Mouse (Mus musculus): ENCODE measurements around the gene Haghl. TPM values are rescaled to one million over a fixed set of nuclear protein-coding genes. Genes with fewer than 3 reads are reported as not detected.
"Not testable (repeated sequence)": the region's sequence is repeated elsewhere in the genome, so short reads cannot be mapped to it uniquely, and the experiment has no call there.

Haghl gene
- polyA plus RNA-seq, 1 experiment from 2014 or later = 10.9 TPM

- Histone ChIP-seq H3K4me3 (ENCODE audit: inconsistent target) (no peak overlapping the region), H3K36me3 (ENCODE audit: inconsistent target) (no peaks in the 10 kb centered on the region), H3K27ac (no peak overlapping the region), H3K79me2 (ENCODE audit: inconsistent target) (no peaks in the 10 kb centered on the region)
- 37% methylated on average over 4 of the region's 4 CpGs for WGBS (ENCODE audit: missing documents)
Measured at GRCm38 (mm10) chr17:25755627-25756377, 29.7 kb downstream of the Haghl start.

- Histone ChIP-seq H3K36me3 (ENCODE audit: inconsistent target) (no peaks in the 10 kb centered on the region), H3K4me3 (ENCODE audit: inconsistent target) (no peak overlapping the region), H3K79me2 (ENCODE audit: inconsistent target) (no peaks in the 10 kb centered on the region), H3K27ac (no peak overlapping the region)
- WGBS (ENCODE audit: missing documents) = 78% methylated on average over 4 of the region's 4 CpGs
Measured at GRCm38 (mm10) chr17:25755086-25755485, 30.4 kb downstream of the Haghl start.

GRCm38 (mm10) chr17:25754241-25754640 lies 31.2 kb downstream of the Haghl start, which contains the start of gene Msln:
Msln (minus strand) TSS chr17:25754378.
- no peak within 1 kb of the TSS for H3K4me3 ChIP-seq (ENCODE audit: inconsistent target)
- no peaks in the 10 kb centered on the region for H3K36me3 ChIP-seq (ENCODE audit: inconsistent target)
- no peak within 1 kb of the TSS for H3K27ac ChIP-seq
- WGBS (ENCODE audit: missing documents) = 84% methylated on average over 9 of the region's 9 CpGs
- no peaks in the 10 kb centered on the region for H3K79me2 ChIP-seq (ENCODE audit: inconsistent target)

- no peak overlapping the region for H3K27ac ChIP-seq
- WGBS (ENCODE audit: missing documents) = 40% methylated on average over 5 of the region's 5 CpGs
- no peaks in the 10 kb centered on the region for H3K36me3 ChIP-seq (ENCODE audit: inconsistent target)
- H3K4me3 ChIP-seq (ENCODE audit: inconsistent target) = no peak overlapping the region
- H3K79me2 ChIP-seq (ENCODE audit: inconsistent target) = no peaks in the 10 kb centered on the region
Measured at GRCm38 (mm10) chr17:25751446-25751845, 34.0 kb downstream of the Haghl start.

GRCm38 (mm10) chr17:25749314-25749713 lies 36.2 kb downstream of the Haghl start:
- H3K79me2 ChIP-seq (ENCODE audit: inconsistent target) = no peaks in the 10 kb centered on the region
- 79% methylated on average over 6 of the region's 6 CpGs for WGBS (ENCODE audit: missing documents)
- no peaks in the 10 kb centered on the region for H3K36me3 ChIP-seq (ENCODE audit: inconsistent target)
- H3K4me3 ChIP-seq (ENCODE audit: inconsistent target) = no peak overlapping the region
- no peak overlapping the region for H3K27ac ChIP-seq

GRCm38 (mm10) chr17:25748238-25748637 lies 37.2 kb downstream of the Haghl start:
- H3K36me3 ChIP-seq (ENCODE audit: inconsistent target) = no peaks in the 10 kb centered on the region
- H3K4me3 ChIP-seq (ENCODE audit: inconsistent target) = no peak overlapping the region
- no peaks in the 10 kb centered on the region for H3K79me2 ChIP-seq (ENCODE audit: inconsistent target)
- 89% methylated on average over 4 of the region's 4 CpGs for WGBS (ENCODE audit: missing documents)
- H3K27ac ChIP-seq = no peak overlapping the region

- Histone ChIP-seq H3K4me3 (ENCODE audit: inconsistent target) (no peak overlapping the region), H3K36me3 (ENCODE audit: inconsistent target) (no peaks in the 10 kb centered on the region), H3K27ac (no peak overlapping the region), H3K79me2 (ENCODE audit: inconsistent target) (no peaks in the 10 kb centered on the region)
- WGBS (ENCODE audit: missing documents) = 91% methylated on average over 9 of the region's 10 CpGs
Measured at GRCm38 (mm10) chr17:25744311-25744710, 41.2 kb downstream of the Haghl start.

- no peak overlapping the region for H3K4me3 ChIP-seq (ENCODE audit: inconsistent target)
- no peak overlapping the region for H3K27ac ChIP-seq
- H3K79me2 ChIP-seq (ENCODE audit: inconsistent target) = no peaks in the 10 kb centered on the region
- WGBS (ENCODE audit: missing documents) = 95% methylated on average over 9 of the region's 9 CpGs
- H3K36me3 ChIP-seq (ENCODE audit: inconsistent target) = no peaks in the 10 kb centered on the region
Measured at GRCm38 (mm10) chr17:25743831-25744230, 41.6 kb downstream of the Haghl start.

GRCm38 (mm10) chr17:25741471-25741870 lies 44.0 kb downstream of the Haghl start:
- not testable (repeated sequence) for H3K36me3 ChIP-seq (ENCODE audit: inconsistent target); H3K27ac ChIP-seq; H3K79me2 ChIP-seq (ENCODE audit: inconsistent target); H3K4me3 ChIP-seq (ENCODE audit: inconsistent target)
- 73% methylated on average over 11 of the region's 12 CpGs for WGBS (ENCODE audit: missing documents)

GRCm38 (mm10) chr17:25738861-25739260 lies 46.6 kb downstream of the Haghl start:
- H3K4me3 ChIP-seq (ENCODE audit: inconsistent target) = no peak overlapping the region
- 90% methylated on average over 7 of the region's 7 CpGs for WGBS (ENCODE audit: missing documents)
- no peak overlapping the region for H3K27ac ChIP-seq
- H3K79me2 ChIP-seq (ENCODE audit: inconsistent target) = no peaks in the 10 kb centered on the region
- no peaks in the 10 kb centered on the region for H3K36me3 ChIP-seq (ENCODE audit: inconsistent target)

- Histone ChIP-seq H3K4me3 (ENCODE audit: inconsistent target) (no peak within 1 kb of the TSS), H3K36me3 (ENCODE audit: inconsistent target) (no peaks in the 10 kb centered on the region), H3K27ac (no peak within 1 kb of the TSS), H3K79me2 (ENCODE audit: inconsistent target) (no peaks in the 10 kb centered on the region)
- 78% methylated on average over 3 of the region's 3 CpGs for WGBS (ENCODE audit: missing documents)
Measured at GRCm38 (mm10) chr17:25735745-25736144, 49.7 kb downstream of the Haghl start, which contains the start of gene Mslnl. Mslnl (plus strand) TSS chr17:25736042.

- Histone ChIP-seq H3K36me3 (ENCODE audit: inconsistent target) (no peaks in the 10 kb centered on the region), H3K27ac (no peak overlapping the region), H3K79me2 (ENCODE audit: inconsistent target) (no peaks in the 10 kb centered on the region), H3K4me3 (ENCODE audit: inconsistent target) (no peak overlapping the region)
- WGBS (ENCODE audit: missing documents) = 92% methylated on average over 5 of the region's 5 CpGs
Measured at GRCm38 (mm10) chr17:25735246-25735645, 50.2 kb downstream of the Haghl start.

- no peak overlapping the region for H3K27ac ChIP-seq
- WGBS (ENCODE audit: missing documents) = 20% methylated on average over 2 of the region's 2 CpGs
- H3K36me3 ChIP-seq (ENCODE audit: inconsistent target) = no peaks in the 10 kb centered on the region
Measured at GRCm38 (mm10) chr17:25732082-25732481, 53.4 kb downstream of the Haghl start.

More at GRCm38 (mm10) chr17:25732082-25732481, 53.4 kb downstream of the Haghl start:
- Histone ChIP-seq H3K79me2 (ENCODE audit: inconsistent target) (peaks cover 9% of the 10 kb centered on the region; the same call in 1 of the 2 replicates), H3K4me3 (ENCODE audit: inconsistent target) (no peak overlapping the region)

All from macrophage (primary cell).